Mouse (Mus musculus) neutrophil, adult 5-6 weeks (primary cell): ENCODE data around the gene Sapcd2. TPM values are rescaled to one million over a fixed set of nuclear protein-coding genes. Genes with fewer than 3 reads are reported as not detected.

ENCODE experiments used
- ATAC-seq: fragments of 151-379, 151-347 bp; 2 replicates; pipeline ENCODE4 v1.8.0; 2017; ENCODE audit warnings: mild to moderate bottlenecking, moderate TSS enrichment; ENCODE audit not compliant: insufficient number of reproducible peaks, poor library complexity, low FRiP score, severe bottlenecking; ENCODE audit errors: extremely low read depth
- total RNA-seq: library from RNA; stranded (forward); fragments of 200-1000 nt; gene quantifications from 2 replicates; pipeline ENCODE4 v1.2.3, GENCODE M21; 2017

Sapcd2 gene
- total RNA-seq = not detected in 2 replicates

GRCm38 (mm10) chr2:25371764-25372643 lies at the start of gene Sapcd2:
TSS of gene Sapcd2 (plus strand) at chr2:25372321.
- peak; percentile 86 for ATAC-seq

- no peak for ATAC-seq
These were observed 46.1 kb upstream of the Sapcd2 start for GRCm38 (mm10) chr2:25326036-25326435.

- no peak for ATAC-seq
These were observed 43.7 kb upstream of the Sapcd2 start for GRCm38 (mm10) chr2:25328440-25328839.

GRCm38 (mm10) chr2:25331470-25331869 lies 40.7 kb upstream of the Sapcd2 start:
- ATAC-seq = no peak

- ATAC-seq = peak; percentile 97
These were observed 39.6 kb upstream of the Sapcd2 start, which contains the start of gene Man1b1 for GRCm38 (mm10) chr2:25332286-25333160. TSS of gene Man1b1 (plus strand) at chr2:25332338.

GRCm38 (mm10) chr2:25333569-25333968 lies 38.6 kb upstream of the Sapcd2 start:
- no peak for ATAC-seq

- no peak for ATAC-seq
These were observed 33.8 kb upstream of the Sapcd2 start for GRCm38 (mm10) chr2:25338303-25338702.

GRCm38 (mm10) chr2:25348162-25348561 lies 24.0 kb upstream of the Sapcd2 start:
- no peak for ATAC-seq

GRCm38 (mm10) chr2:25349499-25349898 lies 22.6 kb upstream of the Sapcd2 start:
- no peak for ATAC-seq

- ATAC-seq = no peak
These were observed 21.4 kb upstream of the Sapcd2 start for GRCm38 (mm10) chr2:25350701-25351100.

GRCm38 (mm10) chr2:25354211-25354610 lies 17.9 kb upstream of the Sapcd2 start:
- ATAC-seq = no peak

GRCm38 (mm10) chr2:25355419-25356066 lies 16.6 kb upstream of the Sapcd2 start:
- ATAC-seq = no peak

GRCm38 (mm10) chr2:25356208-25357079 lies 15.7 kb upstream of the Sapcd2 start, which contains the start of gene Dpp7:
TSS of gene Dpp7 (minus strand) at chr2:25356359.
- ATAC-seq = peak; percentile 38; the same call in 1 of the 2 replicates

- ATAC-seq = no peak
These were observed 12.3 kb upstream of the Sapcd2 start for GRCm38 (mm10) chr2:25359848-25360247.

GRCm38 (mm10) chr2:25363478-25364178 lies 8.5 kb upstream of the Sapcd2 start:
- no peak for ATAC-seq

- ATAC-seq = no peak
These were observed 7.8 kb upstream of the Sapcd2 start for GRCm38 (mm10) chr2:25364313-25364712.

- ATAC-seq = no peak
These were observed 7.4 kb upstream of the Sapcd2 start for GRCm38 (mm10) chr2:25364761-25365090.
